Mouse (Mus musculus) limb, embryonic 10.5 days (tissue): Measurements from ENCODE around the gene Syvn1. TPM values are rescaled to one million over a fixed set of nuclear protein-coding genes. Genes with fewer than 3 reads are reported as not detected.

ENCODE experiments used
- DNase-seq: peaks from one replicate; pipeline ENCODE4 v3.0.0-alpha.2; 2017; ENCODE audit warnings: low spot score
- H3K27ac ChIP-seq: fragments of 300-500 bp; sonication (generic); 2 replicates; pipeline ENCODE4 v1.5.1; 2016; ENCODE audit warnings: mild to moderate bottlenecking
- H3K27me3 ChIP-seq: fragments of 300-500 bp; sonication (generic); 2 replicates; pipeline ENCODE4 v1.6.1; 2016; ENCODE audit warnings: low read depth, mild to moderate bottlenecking; ENCODE audit not compliant: poor library complexity, severe bottlenecking
- H3K36me3 ChIP-seq: fragments of 300-500 bp; sonication (generic); 2 replicates; pipeline ENCODE4 v1.6.1; 2016; ENCODE audit warnings: mild to moderate bottlenecking, moderate library complexity
- H3K4me1 ChIP-seq: fragments of 300-500 bp; sonication (generic); 2 replicates; pipeline ENCODE4 v1.6.1; 2016
- H3K4me3 ChIP-seq: fragments of 300-500 bp; sonication (generic); 2 replicates; pipeline ENCODE4 v1.5.1; 2016; ENCODE audit warnings: mild to moderate bottlenecking, moderate library complexity
- H3K9me3 ChIP-seq: fragments of 300-500 bp; sonication (generic); replicated peaks from 2 replicates; pipeline ENCODE4 v1.6.1; 2016; ENCODE audit warnings: mild to moderate bottlenecking
- WGBS: fragments of 180-500 bp; shearing (Covaris S2); methylation state at CpG from one replicate; pipeline ENCODE4 v1.1.7; 2016; 5-methylcytosine and 5-hydroxymethylcytosine counted together
- microRNA-seq: library from miRNA; unstranded; fragments of <30 nt; microRNA quantifications from one replicate; pipeline ENCODE4, GENCODE M21; 2017
- polyA plus RNA-seq: library from polyadenylated mRNA; unstranded; fragments of >200 nt; fragmentation: Nextera tagmentation; extraction: Ambion mirVana; gene quantifications from 2 replicates; pipeline ENCODE4 v1.2.1, GENCODE M21; 2016

Gene Syvn1
- polyA plus RNA-seq, 1 experiment from 2014 or later = 38.6 TPM

DNA sequence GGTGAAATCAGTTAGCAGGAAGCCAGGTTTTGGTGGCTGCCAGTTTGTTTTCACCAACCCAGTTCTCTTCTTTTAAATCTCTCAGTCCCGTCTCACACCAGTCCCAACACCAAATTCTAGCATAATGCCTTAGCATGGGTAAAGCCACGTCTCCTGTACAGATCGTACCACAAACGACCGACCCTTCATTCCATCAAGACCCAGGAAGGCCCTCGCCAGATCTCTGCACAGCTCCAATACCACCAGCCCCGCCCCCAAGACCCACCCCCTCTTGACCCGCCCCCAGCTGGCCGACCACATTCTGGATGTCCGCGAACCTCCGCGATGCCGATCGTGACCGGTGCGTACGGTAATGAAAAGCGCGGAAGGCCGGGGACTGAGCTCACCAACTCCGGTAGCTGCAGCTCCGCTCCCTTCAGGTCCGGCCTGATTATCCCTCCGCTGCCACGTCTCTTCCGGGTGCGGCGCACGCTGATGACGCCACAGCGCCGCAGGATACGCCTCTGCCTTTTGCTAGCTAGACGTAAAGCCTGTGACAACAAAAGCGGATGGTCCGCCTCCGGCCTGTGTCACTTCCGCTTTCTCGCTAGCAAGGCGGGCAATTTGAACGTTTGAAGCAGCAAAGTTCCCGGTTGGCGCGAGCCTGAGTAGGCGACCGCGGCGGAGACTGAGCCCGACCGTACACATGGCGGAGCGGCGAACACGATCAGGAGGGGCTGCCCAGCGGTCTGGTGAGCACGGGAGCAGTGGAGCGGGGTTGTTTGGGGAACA is 38.3 kb downstream of the Syvn1 start, which contains the start of the genes Zfpl1 and Cdca5:
Gene Zfpl1 (minus strand): TSS at position 479 of the 771 bp plus-strand sequence.
Gene Cdca5 (plus strand): TSS at position 506 of the 771 bp plus-strand sequence.
- H3K36me3 ChIP-seq = peaks cover 76% of the 10 kb centered on the region
- no peaks in the 10 kb centered on the region for H3K9me3 ChIP-seq
- DNase-seq = peak; percentile 98
- H3K4me1 ChIP-seq = peaks cover 18% of the 10 kb centered on the region
- under 1% methylated on average over 58 of the region's 58 CpGs for WGBS
- no peaks in the 10 kb centered on the region for H3K27me3 ChIP-seq
- H3K4me3 ChIP-seq = peak within 1 kb of the TSS; percentile 74
- H3K27ac ChIP-seq = peak within 1 kb of the TSS; percentile 84

GRCm38 (mm10) chr19:6085417-6085879 is 39.1 kb downstream of the Syvn1 start:
- H3K4me3 ChIP-seq = peak overlapping the region; percentile 74

DNA sequence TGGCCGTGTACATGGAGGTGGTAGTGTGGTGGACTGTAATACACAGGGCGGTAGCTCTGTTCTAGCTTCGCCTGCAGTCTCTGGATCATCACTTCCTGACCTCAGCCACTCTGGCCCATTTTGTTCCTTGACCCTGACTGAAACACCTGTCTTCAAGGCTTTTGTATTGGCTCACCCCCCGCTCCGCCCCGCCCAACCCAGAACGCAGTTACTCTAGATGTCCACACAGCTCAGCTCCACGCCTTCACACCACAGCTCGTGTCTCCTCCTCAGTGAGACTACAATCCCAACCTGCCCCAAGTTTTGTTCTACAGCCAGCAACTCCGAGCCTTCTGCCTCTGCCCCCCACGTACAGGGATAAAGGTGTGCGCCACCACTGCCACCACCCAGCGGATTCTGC is 42.5 kb downstream of the Syvn1 start:
- H3K4me1 ChIP-seq = peaks cover 13% of the 10 kb centered on the region
- no peaks in the 10 kb centered on the region for H3K9me3 ChIP-seq
- DNase-seq = no peak
- H3K27me3 ChIP-seq = no peaks in the 10 kb centered on the region
- 94% methylated on average over 13 of the region's 13 CpGs for whole genome bisulfite sequencing
- no peak overlapping the region for H3K4me3 ChIP-seq
- H3K36me3 ChIP-seq = peaks cover 79% of the 10 kb centered on the region
- no peak overlapping the region for H3K27ac ChIP-seq

More at GRCm38 (mm10) chr19:6085417-6085879, 39.1 kb downstream of the Syvn1 start:
- Histone ChIP-seq H3K36me3 (peaks cover 76% of the 10 kb centered on the region), H3K27ac (peak overlapping the region; percentile 84), H3K9me3 (no peaks in the 10 kb centered on the region), H3K4me1 (peaks cover 18% of the 10 kb centered on the region), H3K27me3 (no peaks in the 10 kb centered on the region)
- WGBS = 1% methylated on average over 17 of the region's 17 CpGs
- peak; percentile 72 for DNase-seq

DNA sequence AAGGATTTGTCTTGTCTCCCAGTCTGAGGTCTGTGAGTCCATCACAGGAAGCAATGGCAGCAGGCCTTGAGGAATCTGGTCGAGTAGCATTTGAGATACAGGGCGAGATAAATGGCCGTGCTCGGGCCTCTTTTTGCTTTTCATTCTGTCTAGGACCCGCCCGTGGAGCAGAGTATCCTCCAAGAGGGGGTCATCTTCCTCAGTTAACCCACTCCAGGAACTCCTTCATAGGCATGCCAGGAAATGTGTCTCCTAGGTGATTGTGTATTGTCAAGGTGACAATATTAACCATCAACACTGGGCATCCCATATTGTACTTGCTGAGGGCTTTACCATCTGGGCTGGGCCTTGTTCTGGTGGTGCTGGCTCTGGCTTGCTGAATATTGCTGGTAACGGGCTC is 47.7 kb downstream of the Syvn1 start, which contains the start of gene AC131692.1:
Gene AC131692.1 (plus strand): TSS at position 301 of the 400 bp plus-strand sequence.
- Histone ChIP-seq H3K27ac (no peak within 1 kb of the TSS), H3K4me3 (no peak within 1 kb of the TSS), H3K27me3 (no peaks in the 10 kb centered on the region), H3K4me1 (no peaks in the 10 kb centered on the region), H3K9me3 (no peaks in the 10 kb centered on the region), H3K36me3 (peaks cover 93% of the 10 kb centered on the region)
- DNase-seq = no peak
- 96% methylated on average over 7 of the region's 7 CpGs for WGBS

DNA sequence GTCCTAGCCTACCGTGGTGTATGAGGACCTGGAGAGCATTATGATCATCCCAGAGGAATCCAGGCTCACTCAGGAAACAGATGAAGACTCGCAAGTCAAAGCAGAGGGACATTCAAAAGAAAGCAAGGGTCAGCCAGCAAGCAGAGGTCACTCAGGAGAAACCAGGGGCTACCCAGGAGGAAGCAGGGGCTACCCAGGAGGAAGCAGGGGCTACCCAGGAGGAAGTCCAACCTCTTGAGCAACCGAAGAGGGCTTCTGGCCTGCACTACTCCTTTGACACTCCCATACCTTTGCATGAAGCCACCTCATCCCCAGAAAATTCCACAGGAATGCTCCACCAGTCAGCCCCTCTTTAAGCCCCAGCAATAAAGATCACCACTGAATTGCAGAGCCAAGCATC is 51.5 kb downstream of the Syvn1 start:
- Histone ChIP-seq H3K9me3 (no peaks in the 10 kb centered on the region), H3K36me3 (peaks cover 70% of the 10 kb centered on the region), H3K4me3 (no peak overlapping the region), H3K4me1 (0 out of 2 replicates have a peak, but pooled peaks cover 4% of the 10 kb centered on the region), H3K27ac (no peak overlapping the region), H3K27me3 (no peaks in the 10 kb centered on the region)
- 89% methylated on average over 3 of the region's 3 CpGs for WGBS
- no peak for DNase-seq

GRCm38 (mm10) chr19:6101186-6101585 is 54.8 kb downstream of the Syvn1 start:
- Histone ChIP-seq H3K36me3 (peaks cover 42% of the 10 kb centered on the region), H3K27ac (no peak overlapping the region), H3K9me3 (no peaks in the 10 kb centered on the region), H3K4me1 (peaks cover 12% of the 10 kb centered on the region), H3K4me3 (no peak overlapping the region), H3K27me3 (no peaks in the 10 kb centered on the region)
- WGBS = 29% methylated on average over 6 of the region's 6 CpGs
- no peak for DNase-seq

DNA sequence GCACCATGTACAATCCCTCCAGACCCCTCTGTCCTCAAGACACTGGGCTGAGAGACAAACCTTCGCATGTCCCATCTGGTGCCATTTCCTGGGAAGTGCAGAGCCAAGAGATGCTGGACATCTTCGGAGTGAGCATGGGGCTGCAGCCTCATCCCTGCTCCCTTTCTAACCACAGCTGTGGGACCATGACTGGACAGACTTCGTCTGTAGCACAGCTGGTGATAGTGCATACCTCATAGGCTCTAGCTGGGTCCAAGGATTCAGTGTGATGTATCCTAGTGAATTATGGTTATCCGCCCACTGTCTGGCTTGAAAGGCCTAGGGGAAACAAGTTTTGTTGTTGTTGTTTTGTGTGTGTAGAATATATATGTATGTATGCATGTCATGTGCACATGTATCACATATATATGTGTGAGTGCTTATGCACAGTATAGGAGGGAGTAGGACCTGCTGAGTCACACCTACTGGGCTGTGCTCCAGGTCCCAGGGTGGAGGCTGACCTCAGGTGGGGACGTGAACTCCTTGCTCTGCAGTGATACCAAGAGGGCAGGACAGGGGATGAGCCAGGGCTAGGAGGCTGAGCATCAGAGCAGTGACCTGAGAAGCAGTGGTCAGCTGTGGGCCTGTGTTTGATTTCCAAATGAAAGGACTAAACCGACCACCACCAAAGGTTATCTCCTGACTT is 55.9 kb downstream of the Syvn1 start:
- Histone ChIP-seq H3K9me3 (no peaks in the 10 kb centered on the region), H3K27ac (no peak overlapping the region), H3K36me3 (peaks cover 36% of the 10 kb centered on the region), H3K4me3 (no peak overlapping the region), H3K27me3 (no peaks in the 10 kb centered on the region), H3K4me1 (peaks cover 20% of the 10 kb centered on the region)
- 83% methylated on average over 6 of the region's 6 CpGs for WGBS
- no peak for DNase-seq

Small RNA genes lying within 50 kb of the gene (microRNA-seq; reads per million reads assigned to microRNA genes)
- gene Mir6988 = not detected

Other genes starting within 250 kb of the Syvn1 start
- 43.5 and 48.7 TPM in 2 replicates for gene Frmd8, start 171.3 kb upstream of the Syvn1 start, polyA plus RNA-seq
- gene Slc25a45, start 168.8 kb upstream of the Syvn1 start, polyA plus RNA-seq = 1.8 TPM in 2 replicates
- 5.2 and 5.9 TPM in 2 replicates for gene Tigd3, start 152.4 kb upstream of the Syvn1 start, polyA plus RNA-seq
- 223 and 240 TPM in 2 replicates for gene Dpf2, start 133.6 kb upstream of the Syvn1 start, polyA plus RNA-seq
- gene Cdc42ep2, start 121.8 kb upstream of the Syvn1 start, polyA plus RNA-seq = 1.3 and 1.7 TPM in 2 replicates
- gene Pola2, start 82.4 kb upstream of the Syvn1 start, polyA plus RNA-seq = 125 and 130 TPM in 2 replicates
- not detected in 2 replicates for gene Slc22a20, start 60.4 kb upstream of the Syvn1 start, polyA plus RNA-seq
- 2.0 and 2.4 TPM in 2 replicates for gene Capn1, start 30.7 kb upstream of the Syvn1 start, polyA plus RNA-seq
- 90.3 and 91.4 TPM in 2 replicates for gene Mrpl49, start 11.2 kb downstream of the Syvn1 start, polyA plus RNA-seq
- gene Fau, start 11.3 kb downstream of the Syvn1 start, polyA plus RNA-seq = 820 and 955 TPM in 2 replicates
- gene Znhit2, start 14.6 kb downstream of the Syvn1 start, polyA plus RNA-seq = 35.2 and 36.1 TPM in 2 replicates
- 24.4 and 28.8 TPM in 2 replicates for gene Tm7sf2, start 21.8 kb downstream of the Syvn1 start, polyA plus RNA-seq
- gene Vps51, start 30.7 kb downstream of the Syvn1 start, polyA plus RNA-seq = 62.1 and 75.7 TPM in 2 replicates
- not detected in 2 replicates for gene Tmem262, start 33.5 kb downstream of the Syvn1 start, polyA plus RNA-seq
- 1.3 and 1.6 TPM in 2 replicates for gene Gm28374, start 35.7 kb downstream of the Syvn1 start, polyA plus RNA-seq
- 74.3 and 85.4 TPM in 2 replicates for gene Zfpl1, start 38.4 kb downstream of the Syvn1 start, polyA plus RNA-seq
- gene Cdca5, start 38.4 kb downstream of the Syvn1 start, polyA plus RNA-seq = 70.6 and 76.4 TPM in 2 replicates
- 0.56 and 0.89 TPM in 2 replicates for gene AC131692.1, start 47.8 kb downstream of the Syvn1 start, polyA plus RNA-seq
- gene Naaladl1, start 59.2 kb downstream of the Syvn1 start, polyA plus RNA-seq = 0.54 and 0.75 TPM in 2 replicates
- gene Sac3d1, start 72.1 kb downstream of the Syvn1 start, polyA plus RNA-seq = 65.4 and 73.3 TPM in 2 replicates
- gene Snx15, start 81.7 kb downstream of the Syvn1 start, polyA plus RNA-seq = 25.7 and 28.7 TPM in 2 replicates
- not detected in 2 replicates for gene Batf2, start 94.4 kb downstream of the Syvn1 start, polyA plus RNA-seq
- 97.0 and 112 TPM in 2 replicates for gene Arl2, start 95.0 kb downstream of the Syvn1 start, polyA plus RNA-seq
- not detected in 2 replicates for gene Majin, start 137.8 kb downstream of the Syvn1 start, polyA plus RNA-seq
- 0.97 and 2.1 TPM in 2 replicates for gene Gpha2, start 179.8 kb downstream of the Syvn1 start, polyA plus RNA-seq
- gene Ppp2r5b, start 189.3 kb downstream of the Syvn1 start, polyA plus RNA-seq = 16.6 and 17.2 TPM in 2 replicates
- 11.4 and 13.0 TPM in 2 replicates for gene Atg2a, start 195.1 kb downstream of the Syvn1 start, polyA plus RNA-seq
- gene Ehd1, start 230.1 kb downstream of the Syvn1 start, polyA plus RNA-seq = 72.5 and 74.9 TPM in 2 replicates